Mouse (Mus musculus) limb, embryonic 14.5 days (tissue): ENCODE measurements around the gene Rnf181. TPM values are rescaled to one million over a fixed set of nuclear protein-coding genes. Genes with fewer than 3 reads are reported as not detected.

Source experiments
- ATAC-seq: fragments of 200-750 bp; cut with Nextera tagmentation; 2 replicates; pipeline ENCODE4 v1.8.0; 2017; ENCODE audit warnings: low read depth, moderate number of reproducible peaks, moderate TSS enrichment; ENCODE audit not compliant: low FRiP score
- DNase-seq: peaks from one replicate; pipeline ENCODE4 v3.0.0-alpha.2; 2015; ENCODE audit warnings: low spot score
- H3K27ac ChIP-seq: fragments of 300-500 bp; sonication (generic); replicated peaks from 2 replicates; pipeline ENCODE4 v1.5.1; 2014; ENCODE audit warnings: low read depth, mild to moderate bottlenecking, low read length, moderate library complexity, mixed read lengths
- H3K27me3 ChIP-seq: fragments of 300-500 bp; sonication (generic); 2 replicates; pipeline ENCODE4 v1.6.1; 2014; ENCODE audit warnings: low read length, mixed read lengths; ENCODE audit not compliant: control insufficient read depth, insufficient read depth
- H3K36me3 ChIP-seq: fragments of 300-500 bp; sonication (generic); 2 replicates; pipeline ENCODE4 v1.6.1; 2014; ENCODE audit warnings: mild to moderate bottlenecking, low read length, moderate library complexity, mixed read lengths; ENCODE audit not compliant: control insufficient read depth, insufficient read depth
- H3K4me1 ChIP-seq: fragments of 300-500 bp; sonication (generic); 2 replicates; pipeline ENCODE4 v1.6.1; 2014; ENCODE audit warnings: antibody characterized with exemption, low read length, mixed read lengths; ENCODE audit not compliant: control insufficient read depth, insufficient read depth
- H3K4me2 ChIP-seq: fragments of 300-500 bp; sonication (generic); replicated peaks from 2 replicates; pipeline ENCODE4 v1.6.1; 2014; ENCODE audit warnings: low read depth, mild to moderate bottlenecking, low read length, moderate library complexity; ENCODE audit not compliant: severe bottlenecking
- H3K4me3 ChIP-seq: fragments of 300-500 bp; sonication (generic); replicated peaks from 2 replicates; pipeline ENCODE4 v1.5.1; 2014; ENCODE audit warnings: low read length
- H3K9ac ChIP-seq: fragments of 300-500 bp; sonication (generic); 2 replicates; pipeline ENCODE4 v1.6.1; 2014; ENCODE audit warnings: mild to moderate bottlenecking, low read depth, low read length, moderate library complexity; ENCODE audit not compliant: severe bottlenecking
- H3K9me3 ChIP-seq: fragments of 300-500 bp; sonication (generic); 2 replicates; pipeline ENCODE4 v1.6.1; 2016; ENCODE audit warnings: low read length; ENCODE audit not compliant: control insufficient read depth
- POLR2A ChIP-seq: fragments of 200-500 bp; IDR thresholded peaks from 2 replicates; pipeline ENCODE4 v1.8.0; 2012; ENCODE audit warnings: inconsistent platforms, mild to moderate bottlenecking, moderate library complexity, borderline replicate concordance; ENCODE audit not compliant: insufficient read depth, insufficient read length; ENCODE audit errors: extremely low read depth
- WGBS: fragments of 180-500 bp; shearing (Covaris S2); extraction: QIAGEN DNeasy Blood & Tissue Kit; methylation state at CpG from one replicate; pipeline ENCODE4 v1.1.7; 2014; 5-methylcytosine and 5-hydroxymethylcytosine counted together
- polyA plus RNA-seq, 2 experiments: library from polyadenylated mRNA; depleted of rRNA in 1 of 2; stranded (reverse) in 1 of 2; unstranded in 1 of 2; fragments of >200 nt; fragmentation: Nextera tagmentation in 1 of 2; extraction: Ambion mirVana in 1 of 2; gene quantifications; 2 replicates each; pipeline versions ENCODE4 v1.2.1 to v1.2.3; 2012 to 2014

Gene Rnf181
- polyA plus RNA-seq, 2 experiments, result 65.7 to 84.4 TPM

GRCm38 (mm10) chr6:72396837-72397251 is 30.1 kb upstream of the Rnf181 start:
- no peak for TF ChIP-seq POLR2A
- no peak for ATAC-seq
- no peak for DNase-seq
- no peak overlapping the region for H3K27ac ChIP-seq
- no peaks in the 10 kb centered on the region for H3K9me3 ChIP-seq
- H3K9ac ChIP-seq, result no peak overlapping the region
- H3K4me2 ChIP-seq, result no peak overlapping the region
- H3K27me3 ChIP-seq, result no peaks in the 10 kb centered on the region
- H3K4me3 ChIP-seq, result no peak overlapping the region
- H3K36me3 ChIP-seq, result no peaks in the 10 kb centered on the region
- WGBS, result 77% methylated on average over 10 of the region's 10 CpGs
- no peaks in the 10 kb centered on the region for H3K4me1 ChIP-seq

GRCm38 (mm10) chr6:72392341-72392740 is 25.6 kb upstream of the Rnf181 start:
- H3K4me3 ChIP-seq, result no peak overlapping the region
- H3K4me2 ChIP-seq, result no peak overlapping the region
- no peaks in the 10 kb centered on the region for H3K9me3 ChIP-seq
- H3K4me1 ChIP-seq, result peaks cover 27% of the 10 kb centered on the region
- no peaks in the 10 kb centered on the region for H3K27me3 ChIP-seq
- no peak overlapping the region for H3K9ac ChIP-seq
- H3K36me3 ChIP-seq, result no peaks in the 10 kb centered on the region
- DNase-seq, result no peak
- no peak for TF ChIP-seq POLR2A
- H3K27ac ChIP-seq, result no peak overlapping the region
- ATAC-seq, result no peak
- WGBS, result 90% methylated on average over 5 of the region's 5 CpGs

GRCm38 (mm10) chr6:72390795-72391521 is 24.2 kb upstream of the Rnf181 start:
- Histone ChIP-seq H3K27me3 (no peaks in the 10 kb centered on the region), H3K4me3 (peak overlapping the region; percentile 58), H3K4me2 (peak overlapping the region; percentile 79), H3K36me3 (peaks cover 9% of the 10 kb centered on the region), H3K27ac (peak overlapping the region; percentile 94), H3K9me3 (no peaks in the 10 kb centered on the region), H3K9ac (peak overlapping the region; percentile 75), H3K4me1 (peaks cover 27% of the 10 kb centered on the region)
- ATAC-seq (no peak), DNase-seq (no peak)
- no peak for TF ChIP-seq POLR2A
- 17% methylated on average over 12 of the region's 12 CpGs for WGBS

GRCm38 (mm10) chr6:72389941-72390771 is 23.4 kb upstream of the Rnf181 start, which contains the start of gene Vamp8:
Gene Vamp8 (minus strand): TSS chr6:72390703.
- ATAC-seq (peak; percentile 71), DNase-seq (peak; percentile 59)
- WGBS, result 3% methylated on average over 24 of the region's 33 CpGs
- Histone ChIP-seq H3K9ac (peak within 1 kb of the TSS; percentile 75), H3K4me1 (peaks cover 27% of the 10 kb centered on the region), H3K27me3 (no peaks in the 10 kb centered on the region), H3K36me3 (peaks cover 17% of the 10 kb centered on the region), H3K9me3 (no peaks in the 10 kb centered on the region), H3K4me2 (peak within 1 kb of the TSS; percentile 79), H3K4me3 (peak within 1 kb of the TSS; percentile 58), H3K27ac (peak within 1 kb of the TSS; percentile 94)
- TF ChIP-seq POLR2A, result peak; percentile 68; the same call in 1 of the 2 replicates

- WGBS, result 11% methylated on average over 13 of the region's 13 CpGs
- TF ChIP-seq POLR2A, result no peak
- Histone ChIP-seq H3K27me3 (no peaks in the 10 kb centered on the region), H3K4me3 (peak overlapping the region; percentile 58), H3K4me1 (peaks cover 27% of the 10 kb centered on the region), H3K9ac (peak overlapping the region; percentile 75), H3K4me2 (peak overlapping the region; percentile 79), H3K9me3 (no peaks in the 10 kb centered on the region), H3K36me3 (peaks cover 23% of the 10 kb centered on the region), H3K27ac (peak overlapping the region; percentile 94)
- ATAC-seq (peak; percentile 21), DNase-seq (peak; percentile 28)
These were observed 22.8 kb upstream of the Rnf181 start for GRCm38 (mm10) chr6:72389471-72389940.
